Mouse (Mus musculus) cerebellum, adult 2 months (tissue): ENCODE measurements around the gene Dnmt3b. TPM values are rescaled to one million over a fixed set of nuclear protein-coding genes. Genes with fewer than 3 reads are reported as not detected.

Experiments
- DNase-seq, 2 experiments: peaks; one replicate each; pipeline ENCODE4 v3.0.0; 2021
- H3K27ac ChIP-seq: fragments of 200-500 bp; 2 replicates; pipeline ENCODE4 v1.5.1; 2012; ENCODE audit warnings: low read length, control low read depth, inconsistent platforms; ENCODE audit not compliant: insufficient read depth
- H3K27me3 ChIP-seq: fragments of 200-500 bp; 2 replicates; pipeline ENCODE4 v1.6.1; 2012; ENCODE audit warnings: inconsistent platforms, mild to moderate bottlenecking, low read length, moderate library complexity; ENCODE audit not compliant: control insufficient read depth, insufficient read depth
- H3K4me1 ChIP-seq: fragments of 200-500 bp; 2 replicates; pipeline ENCODE4 v1.6.1; 2011; ENCODE audit warnings: low read length; ENCODE audit not compliant: control insufficient read depth, insufficient read depth
- H3K4me3 ChIP-seq: fragments of 200-500 bp; replicated peaks from 2 replicates; pipeline ENCODE3; 2011; ENCODE audit warnings: mild to moderate bottlenecking, low read depth, low read length, control low read depth; ENCODE audit not compliant: insufficient read depth
- CTCF ChIP-seq: fragments of 200-500 bp; IDR thresholded peaks from 2 replicates; pipeline ENCODE4 v1.5.1; 2011; ENCODE audit warnings: low read depth, mild to moderate bottlenecking, control low read depth, low read length, moderate library complexity, borderline replicate concordance; ENCODE audit not compliant: insufficient read depth
- POLR2A ChIP-seq: fragments of 200-500 bp; IDR thresholded peaks from 2 replicates; pipeline ENCODE4 v1.6.1; 2011; ENCODE audit warnings: low read length, control low read depth, borderline replicate concordance; ENCODE audit not compliant: insufficient read depth
- WGBS: fragments of 180-500 bp; shearing (Covaris S2); methylation state at CpG from one replicate; pipeline ENCODE4 v1.1.7; 2018; 5-methylcytosine and 5-hydroxymethylcytosine counted together
- polyA plus RNA-seq: library from polyadenylated mRNA; depleted of rRNA; stranded (reverse); fragments of >200 nt; gene quantifications from 2 replicates; pipeline ENCODE4 v1.2.3, GENCODE M21; 2012; rRNA removed

Gene Dnmt3b
- polyA plus RNA-seq, 1 experiment: 1.6 TPM

- DNase-seq: no peak
- Histone ChIP-seq H3K4me1 (no peaks in the 10 kb centered on the region), H3K27ac (no peak overlapping the region), H3K4me3 (no peak overlapping the region), H3K27me3 (no peaks in the 10 kb centered on the region)
- 75% methylated on average over 2 of the region's 2 CpGs for WGBS
- TF ChIP-seq CTCF (no peak), POLR2A (no peak)
These were observed 75.6 kb downstream of the Dnmt3b start for GRCm38 (mm10) chr2:153724871-153725270.

- Histone ChIP-seq H3K4me3 (no peak overlapping the region), H3K27ac (no peak overlapping the region), H3K27me3 (no peaks in the 10 kb centered on the region), H3K4me1 (no peaks in the 10 kb centered on the region)
- DNase-seq: no peak
- TF ChIP-seq POLR2A (no peak), CTCF (no peak)
- 89% methylated on average over 4 of the region's 4 CpGs for WGBS
These were observed 76.0 kb downstream of the Dnmt3b start for GRCm38 (mm10) chr2:153725291-153725690.

GRCm38 (mm10) chr2:153734033-153734432, 84.8 kb downstream of the Dnmt3b start:
- Histone ChIP-seq H3K4me3 (no peak overlapping the region), H3K27me3 (no peaks in the 10 kb centered on the region), H3K4me1 (no peaks in the 10 kb centered on the region), H3K27ac (no peak overlapping the region)
- WGBS: 77% methylated on average over 4 of the region's 4 CpGs
- TF ChIP-seq POLR2A (no peak), CTCF (no peak)
- no peak for DNase-seq

Other genes starting within 250 kb of the Dnmt3b start
- not detected in 2 replicates for gene 4930404H24Rik, start 156.7 kb upstream of the Dnmt3b start, polyA plus RNA-seq
- gene Nol4l, start 119.5 kb upstream of the Dnmt3b start, polyA plus RNA-seq: 23.1 and 24.3 TPM in 2 replicates
- gene Commd7, start 16.7 kb upstream of the Dnmt3b start, polyA plus RNA-seq: 30.2 and 32.5 TPM in 2 replicates
- 0.06 and 0.10 TPM in 2 replicates for gene Dnmt3c, start 47.2 kb downstream of the Dnmt3b start, polyA plus RNA-seq
- 19.6 and 22.8 TPM in 2 replicates for gene Mapre1, start 91.8 kb downstream of the Dnmt3b start, polyA plus RNA-seq
- 0.23 and 0.29 TPM in 2 replicates for gene Efcab8, start 130.5 kb downstream of the Dnmt3b start, polyA plus RNA-seq
- not detected in 2 replicates for gene Sun5, start 221.6 kb downstream of the Dnmt3b start, polyA plus RNA-seq
- 0.31 and 0.59 TPM in 2 replicates for gene Bpifb2, start 225.6 kb downstream of the Dnmt3b start, polyA plus RNA-seq